Mouse (Mus musculus) urinary bladder, postnatal 10 days (tissue): ENCODE results near the gene Rassf1.

Experiments
- DNase-seq: peaks from one replicate; pipeline ENCODE4 v3.0.0; 2022; ENCODE audit warnings: low spot score

The Rassf1 gene

DNA sequence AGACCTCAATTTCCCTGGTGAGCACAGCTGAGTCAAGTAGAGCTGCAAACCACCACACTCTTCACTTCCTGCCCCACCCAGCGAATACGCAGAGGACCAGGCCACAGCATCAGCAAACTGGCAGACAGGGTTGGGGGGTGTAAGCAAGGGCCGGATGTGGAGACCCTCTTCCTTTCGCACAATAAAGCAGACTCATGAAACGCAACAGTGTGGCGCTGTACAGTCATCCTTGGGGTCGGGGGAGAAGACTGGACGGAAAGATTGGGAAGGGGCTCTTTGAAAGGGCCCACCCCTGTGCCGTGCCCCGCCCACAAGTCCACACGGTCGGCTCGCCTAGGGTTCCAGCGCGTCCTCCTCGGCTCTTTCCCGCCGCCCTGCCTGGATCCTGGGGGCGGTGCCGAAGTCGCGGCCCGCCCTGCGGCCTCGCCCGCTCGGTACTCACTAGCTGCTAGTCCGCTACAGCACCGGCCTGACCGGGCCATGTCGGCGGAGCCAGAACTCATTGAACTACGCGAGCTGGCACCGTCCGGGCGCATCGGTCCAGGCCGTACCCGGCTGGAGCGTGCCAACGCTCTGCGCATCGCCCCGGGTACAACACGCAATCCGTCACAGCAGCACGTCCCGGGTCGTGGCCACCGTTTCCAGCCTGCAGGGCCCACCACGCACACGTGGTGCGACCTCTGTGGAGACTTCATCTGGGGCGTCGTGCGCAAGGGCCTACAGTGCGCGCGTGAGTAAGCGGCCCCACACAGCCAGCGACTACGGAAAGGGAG, at the start of gene Rassf1:
Gene Rassf1 (plus strand): TSS at position 439 of the 773 bp plus-strand sequence.
- no peak for DNase-seq

DNA sequence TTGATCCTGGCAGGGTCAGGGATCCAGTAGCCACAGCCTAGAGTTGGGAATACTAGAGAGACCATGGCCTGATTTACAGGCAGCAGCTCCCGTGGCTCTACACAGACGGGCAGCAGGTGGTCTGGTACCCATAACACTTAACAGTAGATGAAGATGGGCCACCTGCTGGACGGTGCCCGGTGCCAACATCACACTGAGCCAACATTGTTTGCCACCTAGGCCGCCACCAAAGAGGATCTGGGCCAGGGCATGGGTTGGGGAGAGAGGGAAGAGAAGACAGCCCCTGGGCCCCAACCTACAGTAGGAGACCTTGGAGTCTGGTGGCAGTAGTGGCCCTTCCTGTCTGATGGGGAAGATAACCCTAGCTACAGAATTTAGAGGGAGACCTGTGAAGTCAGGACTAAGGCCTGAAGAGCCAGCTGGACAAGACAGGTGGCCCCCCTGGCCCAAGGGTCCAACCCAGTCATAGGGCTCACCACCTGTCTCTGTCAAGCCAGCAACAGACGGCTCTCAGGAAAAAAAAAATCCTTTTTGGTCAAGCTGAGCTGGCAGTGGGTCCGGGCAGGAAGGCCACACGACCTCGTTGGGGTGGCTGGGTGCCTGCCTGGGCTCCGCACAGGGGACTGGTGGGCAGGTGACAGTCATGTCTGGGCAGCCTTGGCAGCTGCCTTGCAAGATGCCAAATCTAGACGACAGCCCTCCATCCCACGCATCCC, 49.1 kb upstream of the Rassf1 start:
- DNase-seq, result no peak

DNA sequence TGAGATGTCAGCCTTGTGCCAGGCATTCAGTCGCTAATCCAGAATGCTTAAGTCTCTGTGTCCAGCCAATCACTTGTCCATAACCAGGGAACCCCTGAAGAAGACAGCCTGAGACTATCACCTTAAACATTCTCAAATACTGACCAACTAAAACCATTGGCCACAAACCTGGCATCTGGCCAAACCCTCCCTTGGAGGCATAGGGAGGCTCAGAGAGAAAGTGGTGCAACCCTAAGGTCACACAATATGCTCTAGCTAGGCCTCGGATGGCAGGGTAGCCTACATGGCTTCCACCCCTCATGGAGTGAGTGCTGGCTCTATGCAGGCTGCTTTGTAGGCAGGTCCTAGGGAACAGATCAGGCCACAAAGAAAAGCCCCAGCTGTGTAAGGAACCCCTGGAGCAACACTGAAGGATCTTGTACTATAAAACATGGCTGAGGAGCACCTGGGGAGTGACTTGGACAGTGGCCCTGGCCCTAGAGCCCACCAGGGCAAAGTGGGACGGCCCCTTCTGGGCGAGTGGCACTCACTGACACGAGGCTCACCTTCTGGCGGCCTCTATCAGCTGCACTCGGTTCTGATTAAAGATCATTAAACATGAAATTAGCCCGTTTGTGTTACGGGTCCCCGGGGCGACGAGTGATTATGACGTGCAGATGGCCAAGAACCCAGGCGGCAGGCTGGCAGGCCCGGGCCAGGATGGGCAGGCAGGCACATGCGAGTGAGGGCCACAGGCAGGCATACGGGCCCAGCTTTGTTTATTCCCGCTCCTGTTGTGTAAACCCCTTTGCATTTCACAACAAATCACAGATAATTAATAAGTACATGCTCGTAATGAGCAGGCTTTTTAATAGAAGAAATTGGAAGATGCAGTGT, 46.5 kb upstream of the Rassf1 start:
- no peak for DNase-seq

DNA sequence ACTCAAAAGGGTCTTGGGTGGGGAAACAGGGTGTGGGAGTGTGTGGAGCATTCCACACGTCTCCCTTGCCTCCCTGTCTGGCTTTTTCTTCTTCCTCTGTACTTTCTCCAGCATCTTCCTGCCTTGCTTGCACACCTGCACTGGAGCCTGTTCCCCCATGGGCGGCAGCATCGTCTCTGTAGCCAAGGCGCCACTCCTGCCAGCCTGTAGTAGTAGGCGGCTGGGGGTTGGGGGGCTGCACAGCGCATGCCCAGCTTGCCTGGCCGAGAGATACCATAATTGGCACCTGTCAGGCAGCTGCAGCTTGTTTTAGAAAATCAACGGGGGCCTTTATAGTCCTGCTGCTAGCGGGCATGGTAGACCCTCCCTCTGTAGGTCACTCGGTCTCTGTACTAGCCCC, 43.1 kb upstream of the Rassf1 start:
- no peak for DNase-seq

DNA sequence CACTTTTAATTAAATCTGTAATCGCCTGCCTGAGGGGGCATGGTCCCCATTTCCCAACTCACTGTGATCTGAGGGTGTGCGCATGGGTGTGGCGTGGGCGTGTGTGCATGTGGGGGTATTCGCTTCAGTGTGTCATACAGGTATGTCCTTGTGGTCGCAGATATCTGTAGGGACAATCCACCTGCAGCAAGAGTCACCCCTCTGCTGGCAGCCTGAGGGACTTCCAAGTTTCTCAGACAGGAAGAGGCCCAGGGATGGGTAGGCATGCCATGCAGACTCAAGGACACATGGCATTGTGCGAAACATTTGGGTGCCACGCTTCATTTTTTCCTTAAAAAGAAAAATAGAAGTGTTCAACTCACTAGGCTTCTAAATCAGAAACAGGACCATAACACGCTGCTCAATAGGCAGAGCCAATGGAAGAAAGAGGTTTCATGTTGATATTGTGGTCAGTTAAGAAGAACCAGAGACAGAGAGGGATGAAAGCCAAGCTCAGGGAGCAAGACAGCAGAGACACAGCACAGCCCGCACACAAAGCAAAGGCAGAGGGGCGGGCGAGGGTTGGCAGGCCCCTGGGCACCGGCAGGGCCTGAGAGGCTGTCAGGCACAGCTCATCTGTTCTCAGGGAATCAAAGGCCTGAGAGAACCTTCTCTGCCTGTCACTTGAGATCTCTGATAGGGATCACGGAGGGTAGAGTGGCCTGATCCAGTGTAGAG, 40.8 kb upstream of the Rassf1 start:
- no peak for DNase-seq

DNA sequence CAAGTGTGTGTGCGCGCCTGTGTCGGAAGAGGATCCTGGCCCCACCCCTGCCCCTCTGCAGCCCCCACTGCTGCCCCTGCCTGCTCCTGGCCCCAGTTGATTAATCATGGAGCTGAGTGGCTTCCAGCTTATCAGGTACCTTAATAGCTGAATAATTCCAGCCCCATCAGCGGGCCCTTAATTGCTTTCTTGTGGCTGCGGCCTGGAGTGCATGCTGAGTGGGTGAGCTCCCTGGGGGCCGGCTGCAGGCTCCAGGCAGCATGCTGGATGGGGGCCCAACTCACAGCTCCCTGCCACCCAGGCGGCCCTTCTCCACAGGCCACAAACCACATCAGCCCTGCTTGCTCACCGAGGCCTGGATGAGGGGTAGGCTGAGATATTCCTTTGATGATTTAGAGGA, 39.9 kb upstream of the Rassf1 start:
- no peak for DNase-seq

DNA sequence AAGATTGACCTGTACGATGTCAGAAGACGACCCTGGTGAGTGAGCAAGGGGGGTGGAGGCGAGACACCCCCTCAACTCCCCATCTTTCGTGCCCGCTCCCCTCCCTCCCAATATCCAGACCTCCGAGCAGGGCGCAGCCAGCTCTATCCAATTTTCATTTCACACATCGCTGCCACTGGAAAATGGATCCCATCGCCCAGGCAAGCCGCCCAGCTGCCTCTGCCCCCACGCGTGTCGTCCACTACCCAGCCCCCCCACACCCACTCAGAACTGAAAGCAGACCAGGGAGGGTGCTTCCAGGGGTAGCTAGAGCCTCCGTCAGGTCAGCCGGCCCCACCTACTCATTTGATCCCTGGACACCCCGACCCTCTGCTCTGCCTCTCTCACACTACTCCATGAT, 39.0 kb upstream of the Rassf1 start:
- DNase-seq, result no peak

DNA sequence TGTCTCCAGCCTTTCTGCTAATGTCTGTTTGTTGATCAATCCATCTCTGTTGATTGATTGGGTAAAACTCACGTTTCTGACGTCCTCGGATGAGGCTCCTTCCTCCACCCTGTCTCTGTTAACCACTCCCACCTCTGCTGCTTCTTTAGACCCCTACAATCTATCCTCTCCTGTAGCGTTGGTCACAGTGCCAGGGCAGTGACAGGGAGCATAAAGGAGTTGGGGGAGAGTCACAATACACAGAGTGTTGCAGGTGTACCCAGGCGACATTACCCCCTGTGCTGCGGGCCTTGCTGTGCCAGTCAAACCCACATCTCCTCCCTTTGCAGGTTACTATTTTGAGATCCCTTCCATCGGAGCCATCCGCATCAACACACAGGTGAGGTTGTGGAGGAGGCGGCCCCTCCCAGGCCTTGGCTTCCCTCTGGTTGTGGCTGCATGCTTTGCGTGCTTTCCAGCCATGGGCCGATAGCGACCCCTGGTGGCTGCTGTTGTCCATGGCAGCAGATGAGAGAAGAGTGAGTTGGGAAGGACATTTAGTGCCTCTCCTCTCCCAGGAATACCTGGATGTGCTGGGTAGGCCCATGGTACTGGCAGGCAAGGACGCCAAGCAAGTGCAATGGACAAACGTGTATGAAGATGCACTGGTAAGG, 36.9 kb upstream of the Rassf1 start:
- peak; percentile 57 for DNase-seq

DNA sequence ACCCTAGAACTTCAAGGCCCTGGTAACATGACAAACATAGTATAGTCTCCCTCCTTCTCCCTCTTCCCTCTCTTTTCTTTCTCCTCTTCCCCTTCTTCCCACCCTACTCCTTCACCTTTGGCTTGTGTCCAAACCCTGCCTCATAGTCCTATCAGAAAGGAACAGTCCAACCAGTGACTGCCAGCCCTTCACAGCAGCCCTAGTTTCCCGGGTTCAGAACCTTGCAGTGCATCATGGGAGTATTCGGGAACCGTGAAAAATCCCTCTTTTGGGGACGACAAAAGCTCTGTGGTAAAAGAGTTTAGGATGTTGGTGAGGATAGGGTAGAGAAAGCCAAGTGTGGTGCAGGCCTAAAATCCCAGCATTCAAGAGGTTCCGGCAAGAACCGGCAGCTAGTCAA, 31.0 kb upstream of the Rassf1 start:
- DNase-seq, result no peak

DNA sequence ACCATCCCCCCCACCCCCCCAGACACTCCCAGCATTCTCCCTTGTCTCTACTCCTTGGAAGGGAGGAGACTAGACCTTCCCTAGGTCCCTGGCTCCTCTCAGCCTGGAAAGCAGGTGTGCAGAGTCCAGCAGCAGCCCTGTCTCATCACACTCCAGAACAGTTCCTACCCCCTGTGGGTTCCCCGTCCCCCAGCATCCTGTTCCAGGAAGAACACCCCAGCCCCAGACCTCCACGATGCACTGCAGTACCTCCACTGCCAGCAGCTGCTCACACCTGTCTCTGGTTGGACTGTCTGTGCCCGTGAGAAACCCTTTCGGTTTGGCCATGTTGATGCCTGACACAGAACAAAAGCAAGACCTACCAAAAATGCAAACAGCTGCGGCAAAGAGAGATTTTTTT, 30.2 kb upstream of the Rassf1 start:
- no peak for DNase-seq

DNA sequence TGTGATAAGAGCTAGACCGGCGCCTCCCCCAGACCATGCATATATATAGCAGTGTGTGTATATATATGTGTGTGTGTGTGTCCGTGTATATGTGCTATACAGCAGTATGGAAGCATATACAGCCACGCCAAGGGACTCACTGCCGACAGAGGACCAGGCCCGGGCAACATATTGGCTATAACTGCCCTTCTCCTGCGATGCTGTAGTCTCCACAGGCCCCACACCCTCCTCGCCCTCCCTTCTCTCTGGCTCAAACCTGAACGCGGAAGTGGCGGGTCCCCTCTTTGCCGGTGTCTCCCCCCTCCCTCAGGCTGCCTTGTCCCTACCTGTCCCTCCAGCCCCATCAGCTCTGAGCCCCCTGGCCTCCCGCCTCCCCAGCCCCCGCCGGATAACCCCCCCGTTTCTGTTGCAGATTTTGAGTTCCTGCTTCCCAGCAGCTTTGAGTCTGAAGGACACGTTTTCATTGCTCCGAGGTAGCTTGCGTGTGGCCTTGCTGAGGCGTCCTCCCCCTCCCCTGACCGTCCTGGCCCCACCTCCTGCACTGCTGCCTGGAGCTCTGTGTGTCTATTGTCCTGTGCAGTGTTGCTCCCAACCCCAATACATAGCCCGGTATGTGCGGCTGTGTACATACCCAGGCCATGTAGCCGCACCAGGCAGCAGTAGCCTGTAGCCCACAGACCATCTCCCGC, 29.5 kb upstream of the Rassf1 start:
- DNase-seq, result no peak

DNA sequence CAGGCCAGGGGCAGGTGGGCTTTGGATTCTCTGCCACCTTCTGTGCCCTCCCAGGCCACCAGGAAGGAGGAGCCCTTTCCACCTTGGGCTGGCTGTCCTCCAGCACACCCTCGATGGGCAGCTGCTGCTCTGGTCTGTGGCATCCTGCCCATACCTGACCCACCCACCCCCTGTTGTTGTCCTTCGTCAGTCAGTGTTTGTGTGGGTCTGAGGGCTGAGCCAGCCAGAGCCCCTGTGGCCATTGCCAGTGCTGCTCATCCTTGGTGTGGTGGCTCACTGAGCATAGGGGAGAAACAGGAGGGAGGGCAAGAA, 29.0 kb upstream of the Rassf1 start:
- DNase-seq, result no peak

DNA sequence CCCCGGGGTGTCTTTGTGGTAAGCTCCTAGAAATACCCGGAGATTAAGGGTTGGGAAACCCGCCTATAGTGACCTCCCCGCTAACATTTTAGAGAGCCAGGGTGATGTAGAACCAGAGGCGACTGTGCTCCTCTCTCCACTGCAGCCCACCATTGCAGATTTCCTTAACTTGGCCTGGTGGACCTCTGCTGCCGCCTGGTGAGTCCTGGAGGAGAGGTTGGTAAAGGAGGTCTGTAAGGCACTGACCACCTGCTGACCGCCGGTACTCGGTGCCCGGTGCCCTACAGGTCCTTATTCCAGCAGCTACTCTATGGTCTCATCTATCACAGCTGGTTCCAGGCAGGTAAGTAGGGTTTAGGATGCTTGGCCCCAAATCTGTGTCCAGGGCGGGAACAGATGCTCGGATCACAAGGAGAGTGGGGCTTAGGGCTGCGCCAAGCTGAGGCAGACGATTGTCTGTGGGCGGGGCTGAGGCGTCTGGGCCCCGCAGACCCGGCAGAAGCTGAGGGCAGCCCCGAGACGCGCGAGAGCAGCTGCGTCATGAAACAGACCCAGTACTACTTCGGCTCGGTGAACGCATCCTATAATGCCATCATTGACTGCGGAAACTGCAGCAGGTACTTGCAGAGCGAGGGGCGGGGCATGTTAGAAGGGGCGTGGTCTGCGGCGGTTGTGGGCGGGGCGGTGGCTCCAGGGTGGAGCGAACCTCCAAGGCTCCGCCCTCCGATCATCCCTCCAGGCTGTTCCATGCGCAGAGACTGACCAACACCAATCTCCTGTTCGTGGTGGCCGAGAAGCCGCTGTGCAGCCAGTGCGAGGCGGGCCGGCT, 24.9 kb upstream of the Rassf1 start:
- no peak for DNase-seq

DNA sequence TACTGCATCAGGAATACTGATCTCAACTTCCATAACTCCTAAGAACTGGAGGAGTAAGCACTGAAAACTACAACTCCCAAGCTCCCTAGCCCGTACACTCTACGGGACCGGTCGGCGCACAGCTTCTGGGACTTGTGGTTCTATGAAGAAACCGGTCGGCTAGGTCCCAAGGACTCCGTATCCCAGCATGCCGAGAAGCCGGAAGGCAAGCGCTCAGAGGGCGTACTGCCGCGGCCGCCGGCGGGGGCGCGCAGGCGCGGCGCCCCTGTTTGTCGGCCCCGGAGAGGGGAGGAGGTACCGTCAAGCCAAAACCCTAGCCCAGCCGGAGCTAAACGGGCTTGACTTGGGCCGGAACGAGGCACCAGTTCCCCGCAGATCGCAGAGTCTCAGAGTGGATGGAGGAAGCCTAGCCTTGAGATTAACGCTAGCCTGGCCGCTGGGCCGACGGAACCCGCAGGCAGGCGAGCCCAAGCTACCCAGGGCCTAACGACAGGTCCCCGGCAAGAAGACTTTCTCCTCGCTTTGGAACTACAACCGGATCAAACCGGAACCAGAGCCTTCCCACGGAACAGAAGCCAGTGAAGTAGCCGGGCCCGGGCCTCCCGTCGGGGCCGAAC, 17.5 kb upstream of the Rassf1 start, which contains the start of gene Tmem115:
Gene Tmem115 (plus strand): TSS at position 155 of the 617 bp plus-strand sequence.
- peak; percentile 62 for DNase-seq

DNA sequence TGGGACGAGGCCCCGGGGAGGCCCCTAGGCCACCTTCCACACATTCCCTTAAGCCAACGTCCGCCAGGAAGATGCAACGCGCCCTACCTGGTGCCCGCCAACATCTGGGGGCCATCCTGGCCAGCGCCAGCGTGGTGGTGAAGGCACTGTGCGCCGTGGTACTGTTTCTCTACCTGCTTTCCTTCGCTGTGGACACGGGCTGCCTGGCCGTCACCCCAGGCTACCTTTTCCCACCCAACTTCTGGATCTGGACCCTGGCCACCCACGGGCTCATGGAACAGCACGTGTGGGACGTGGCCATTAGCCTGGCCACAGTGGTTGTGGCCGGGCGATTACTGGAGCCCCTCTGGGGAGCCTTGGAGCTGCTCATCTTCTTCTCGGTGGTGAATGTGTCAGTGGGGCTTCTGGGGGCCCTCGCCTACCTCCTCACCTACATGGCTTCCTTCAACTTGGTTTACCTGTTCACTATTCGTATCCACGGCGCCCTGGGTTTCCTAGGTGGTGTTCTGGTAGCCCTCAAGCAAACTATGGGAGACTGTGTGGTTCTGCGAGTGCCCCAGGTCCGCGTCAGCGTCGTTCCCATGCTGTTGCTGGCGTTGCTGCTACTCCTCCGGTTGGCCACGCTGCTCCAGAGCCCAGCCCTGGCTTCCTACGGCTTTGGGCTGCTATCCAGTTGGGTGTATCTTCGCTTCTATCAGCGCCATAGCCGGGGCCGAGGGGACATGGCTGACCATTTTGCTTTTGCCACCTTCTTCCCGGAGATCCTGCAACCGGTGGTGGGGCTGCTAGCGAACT, 16.8 kb upstream of the Rassf1 start:
- no peak for DNase-seq

DNA sequence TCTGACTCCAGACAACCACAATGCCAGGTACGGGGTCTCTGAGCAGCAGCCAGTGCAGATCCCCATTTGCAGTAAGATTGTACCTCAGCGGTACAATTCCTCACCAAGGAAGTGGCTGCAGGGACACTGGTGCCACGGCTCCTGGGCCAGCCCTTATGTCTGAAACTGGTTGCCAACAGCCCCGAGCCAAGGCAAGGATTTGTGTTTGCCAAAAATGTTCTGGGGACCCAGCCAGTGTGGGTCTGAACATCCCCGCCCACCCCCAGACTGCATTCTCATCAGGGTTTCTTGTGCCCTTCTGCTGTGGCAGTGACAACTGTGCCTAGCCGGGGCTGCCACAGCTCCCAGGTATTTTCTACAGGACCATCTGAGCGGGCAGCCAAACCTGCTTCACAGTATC, 13.1 kb upstream of the Rassf1 start:
- no peak for DNase-seq

DNA sequence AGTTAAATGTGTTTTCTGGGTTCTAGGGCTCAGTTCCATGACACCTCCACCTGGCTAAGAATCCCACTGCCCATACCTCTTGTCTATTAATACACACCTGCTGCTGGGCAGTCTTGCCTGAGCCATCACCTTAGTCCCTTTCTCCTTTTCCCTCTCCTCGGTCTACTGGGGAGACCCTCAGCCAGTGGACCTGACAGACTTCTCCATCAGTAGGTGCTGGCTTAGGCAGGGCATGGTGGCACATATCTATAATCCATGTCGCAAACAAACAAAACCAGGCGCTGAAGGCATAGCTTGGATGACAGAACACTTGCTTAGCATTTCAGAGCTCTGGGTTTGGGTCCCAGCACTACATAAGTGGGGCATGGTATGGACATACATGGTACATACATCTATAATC, 12.6 kb upstream of the Rassf1 start:
- DNase-seq, result no peak

DNA sequence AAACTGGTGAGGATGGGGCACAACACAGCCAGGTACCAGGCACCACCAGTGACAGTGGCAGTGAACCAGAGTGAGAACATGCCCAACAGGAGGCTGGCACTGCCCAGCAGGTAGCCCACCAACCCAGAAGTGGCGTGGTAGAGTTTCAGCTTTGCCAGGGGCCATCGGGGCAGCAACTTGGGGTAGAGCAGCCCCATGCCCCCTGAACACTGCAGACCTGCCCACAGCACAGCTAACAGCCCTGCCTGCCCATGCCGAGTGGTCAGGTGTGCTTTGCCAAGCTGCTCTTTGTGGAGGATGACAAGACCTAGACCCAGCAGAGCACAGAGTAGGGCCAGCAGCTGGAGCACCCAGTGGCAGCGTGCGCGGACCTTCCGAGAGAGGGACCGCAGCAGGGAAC, 11.4 kb upstream of the Rassf1 start:
- no peak for DNase-seq

DNA sequence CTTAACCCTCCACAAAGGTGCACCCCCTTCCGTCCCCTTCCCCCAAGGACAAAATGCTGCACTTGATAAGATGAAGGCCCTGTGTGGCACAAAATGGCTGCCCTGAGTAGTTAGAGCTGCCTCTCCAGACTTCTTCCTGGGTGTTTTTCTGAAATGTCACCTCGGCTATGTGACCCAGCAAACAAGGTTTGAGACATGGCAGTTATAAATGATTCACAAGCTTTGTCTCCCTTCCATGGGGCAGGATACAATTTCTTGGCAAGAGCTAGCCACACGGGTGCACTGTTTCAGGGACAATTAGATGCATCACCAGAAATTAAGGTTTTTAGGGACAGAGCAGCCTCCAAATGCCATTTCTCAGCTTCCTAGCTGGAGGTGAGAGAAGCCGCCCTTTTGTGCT, 10.9 kb upstream of the Rassf1 start:
- no peak for DNase-seq
